17 mouse cellular contexts compared by ENCODE assay signal in the genomic region with DNA sequence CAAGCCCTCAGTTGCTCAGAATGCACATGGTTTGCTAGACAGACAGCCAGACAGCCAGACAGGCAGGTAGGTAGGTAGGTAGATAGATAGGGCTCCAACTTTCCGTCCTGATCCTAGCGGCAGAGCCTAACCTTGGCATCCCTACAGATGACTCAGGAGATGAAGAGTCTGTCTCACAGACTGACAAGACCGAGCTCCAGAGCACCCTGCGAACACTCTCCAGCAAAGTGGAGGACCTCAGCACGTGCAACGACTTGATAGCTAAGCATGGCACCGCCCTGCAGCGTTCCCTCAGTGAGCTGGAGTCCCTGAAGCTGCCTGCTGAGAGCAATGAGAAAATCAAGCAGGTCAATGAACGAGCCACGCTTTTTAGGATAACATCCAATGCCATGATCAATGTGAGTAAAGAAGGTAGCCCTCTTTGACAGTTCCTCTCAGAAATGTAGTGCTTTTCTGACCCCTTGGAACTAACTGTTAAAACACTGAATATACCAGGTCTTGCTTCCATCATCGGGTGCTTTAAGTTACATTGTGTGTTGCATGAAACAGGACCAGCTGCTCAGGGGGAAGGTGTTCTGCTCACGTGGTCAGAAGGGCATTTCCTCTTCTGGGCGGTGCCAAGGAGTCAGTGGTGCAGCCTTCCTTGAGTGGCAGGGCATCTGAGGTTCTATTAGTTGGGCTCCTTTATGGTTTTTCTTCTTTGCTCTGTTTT. TPM values are rescaled to one million over a fixed set of nuclear protein-coding genes. Genes with fewer than 3 reads are reported as not detected.
DNase-seq lines count a peak whose midpoint lies in the region; ATAC-seq and TF ChIP-seq lines count a peak whose summit lies in the region.
"Had no signal": no experiment of that assay in that cellular context is flagged by ENCODE, and none has a peak within 500 bp of the region (broad histone marks: within the 10 kb centered on the region; RNA-seq: fewer than 3 reads in every experiment).

No protein-coding gene starts in this region.

- peaks cover 83% of the 10 kb centered on the region for H3K36me3 ChIP-seq in lung, embryonic 15.5 days
- H3K36me3 ChIP-seq in liver, embryonic 11.5 days (ENCODE audit: control insufficient read depth, insufficient read depth, low read length), result peaks cover 44% of the 10 kb centered on the region
- H3K36me3 ChIP-seq in stomach, embryonic 15.5 days, result peaks cover 42% of the 10 kb centered on the region

- no peak overlapping the region for H3K4me2 ChIP-seq in lung, embryonic 15.5 days
- no peak overlapping the region for H3K4me2 ChIP-seq in liver, embryonic 11.5 days
- no peak overlapping the region for H3K4me2 ChIP-seq in stomach, embryonic 15.5 days
- H3K4me2 ChIP-seq: embryonic facial prominence, embryonic 15.5 days; limb, embryonic 13.5 days; midbrain, embryonic 13.5 days; neural tube, embryonic 13.5 days had no signal

- H3K4me3 ChIP-seq in lung, embryonic 15.5 days, result no peak overlapping the region
- H3K4me3 ChIP-seq in lung, adult 2 months (replicated peaks; ENCODE audit: extremely low read depth, low read depth, low read length), result no peak overlapping the region
- H3K4me3 ChIP-seq in liver, embryonic 11.5 days (ENCODE audit: low read depth, low read length), result no peak overlapping the region
- no peak overlapping the region for H3K4me3 ChIP-seq in stomach, embryonic 15.5 days (replicated peaks)
- H3K4me3 ChIP-seq: embryonic facial prominence, embryonic 15.5 days; hindbrain, embryonic 10.5 days; limb, embryonic 13.5 days; midbrain, embryonic 13.5 days; neural tube, embryonic 13.5 days had no signal

- H3K9ac ChIP-seq in lung, embryonic 15.5 days, result no peak overlapping the region
- H3K9ac ChIP-seq in liver, embryonic 11.5 days (ENCODE audit: low read depth, low read length), result no peak overlapping the region
- H3K9ac ChIP-seq in stomach, embryonic 15.5 days, result no peak overlapping the region
- H3K9ac ChIP-seq: embryonic facial prominence, embryonic 15.5 days; limb, embryonic 13.5 days; midbrain, embryonic 13.5 days; neural tube, embryonic 13.5 days had no signal

- no peak for TF ChIP-seq POLR2A in lung, adult 2 months (IDR thresholded peaks at IDR 0.05; ENCODE audit: borderline replicate concordance, extremely low read depth, low read depth, low read length)

- no peak for DNase-seq in lung, adult 2 months
- DNase-seq in adrenal gland, postnatal 36 days, result peak; percentile 49 to 52
- no peak for DNase-seq in liver, embryonic 11.5 days (ENCODE audit: low spot score)
- DNase-seq in right cerebral cortex, postnatal 36 days (ENCODE audit: low spot score in 2 of 2), result no peak
- no peak for DNase-seq in Muller cell, postnatal 12 days (ENCODE audit: inconsistent ontology term)
- DNase-seq: cerebellum, adult 9-11 months; heart, adult 18-20 months; kidney, adult 18-20 months; thymus, postnatal 36 days had no signal

- TF ChIP-seq CTCF in lung, adult 2 months (IDR thresholded peaks at IDR 0.05; ENCODE audit: insufficient read depth, low read length), result no peak

- 87% methylated on average over 13 of the region's 13 CpGs for WGBS in lung, embryonic 15.5 days
- 67% methylated on average over 13 of the region's 13 CpGs for WGBS in lung, adult 2 months
- 84% methylated on average over 13 of the region's 13 CpGs for WGBS in liver, embryonic 11.5 days
- 85% methylated on average over 13 of the region's 13 CpGs for WGBS in stomach, embryonic 15.5 days

- 0 out of 2 replicates have a peak, but pooled peaks cover 2% of the 10 kb centered on the region for H3K4me1 ChIP-seq in lung, embryonic 15.5 days
- peaks cover 15% of the 10 kb centered on the region for H3K4me1 ChIP-seq in lung, adult 2 months (ENCODE audit: control insufficient read depth, insufficient read depth, low read length)
- peaks cover 5% of the 10 kb centered on the region; the same call in 1 of the 2 replicates for H3K4me1 ChIP-seq in liver, embryonic 11.5 days (replicated peaks; ENCODE audit: control insufficient read depth, insufficient read depth, low read length)
- H3K4me1 ChIP-seq in stomach, embryonic 15.5 days, result no peaks in the 10 kb centered on the region; the same call in 1 of the 2 replicates
- H3K4me1 ChIP-seq: hindbrain, embryonic 10.5 days had no signal

- ATAC-seq in lung, embryonic 15.5 days (ENCODE audit: borderline replicate concordance, extremely low read depth, low FRiP score, low TSS enrichment), result peak; percentile 46; the same call in 1 of the 2 replicates
- ATAC-seq in liver, embryonic 11.5 days (replicated peaks; ENCODE audit: low FRiP score), result peak; percentile 63; the same call in 1 of the 2 replicates
- ATAC-seq in stomach, embryonic 15.5 days (ENCODE audit: insufficient read depth, low FRiP score, low read depth), result peak; percentile 24; the same call in 1 of the 2 replicates
- ATAC-seq: midbrain, embryonic 13.5 days had no signal

- no peaks in the 10 kb centered on the region for H3K9me3 ChIP-seq in lung, embryonic 15.5 days
- no peaks in the 10 kb centered on the region for H3K9me3 ChIP-seq in liver, embryonic 11.5 days (ENCODE audit: control insufficient read depth, low read length)
- no peaks in the 10 kb centered on the region for H3K9me3 ChIP-seq in stomach, embryonic 15.5 days
- H3K9me3 ChIP-seq: embryonic facial prominence, embryonic 15.5 days; hindbrain, embryonic 10.5 days; limb, embryonic 13.5 days; midbrain, embryonic 13.5 days; neural tube, embryonic 13.5 days had no signal

- H3K27me3 ChIP-seq in lung, embryonic 15.5 days, result no peaks in the 10 kb centered on the region
- no peaks in the 10 kb centered on the region for H3K27me3 ChIP-seq in liver, embryonic 11.5 days (replicated peaks; ENCODE audit: control insufficient read depth, insufficient read depth, low read length)
- no peaks in the 10 kb centered on the region for H3K27me3 ChIP-seq in stomach, embryonic 15.5 days (replicated peaks)
- H3K27me3 ChIP-seq: CH12.LX; embryonic facial prominence, embryonic 15.5 days; limb, embryonic 13.5 days; midbrain, embryonic 13.5 days; neural tube, embryonic 13.5 days had no signal

- peak overlapping the region; percentile 33; the same call in 1 of the 2 replicates for H3K27ac ChIP-seq in lung, embryonic 15.5 days
- H3K27ac ChIP-seq in liver, embryonic 11.5 days (ENCODE audit: low read depth, low read length), result no peak overlapping the region
- H3K27ac ChIP-seq in stomach, embryonic 15.5 days, result 0 out of 2 replicates have a peak overlapping the region, but pooled peaks have one; percentile 40
- H3K27ac ChIP-seq: embryonic facial prominence, embryonic 15.5 days; hindbrain, embryonic 10.5 days; limb, embryonic 13.5 days; midbrain, embryonic 13.5 days; neural tube, embryonic 13.5 days had no signal

RNA-seq across cellular contexts. Expression of a gene that starts 7.9 kb away (rescaled TPM):
- polyA plus RNA-seq in lung, embryonic 15.5 days (2015; fragmentation: Nextera tagmentation; extraction: Ambion mirVana), result 3.6 and 3.9 TPM in 2 replicates
- polyA plus RNA-seq in lung, adult 2 months (2012; rRNA removed), result 14.0 and 23.4 TPM in 2 replicates
- 100 to 1,000 TPM in 1 of 2 experiments, 10 to 100 TPM in 1; 81.5 to 117 TPM for total RNA-seq in adrenal gland, postnatal 36 days (2021)
- polyA plus RNA-seq in liver, embryonic 11.5 days (2014; fragmentation: Nextera tagmentation; extraction: Ambion mirVana), result 5.2 and 6.8 TPM in 2 replicates
- polyA plus RNA-seq in stomach, embryonic 15.5 days (2015; fragmentation: Nextera tagmentation; extraction: Ambion mirVana), result 4.9 and 5.0 TPM in 2 replicates

Comparison
In these comparisons a context has a peak if more than half of its experiments do, and no peak if none do; other contexts are left out.
1. DNase-seq: peak in adrenal gland, postnatal 36 days (2 of 2); none in lung, adult 2 months (single experiment), liver, embryonic 11.5 days (single experiment), right cerebral cortex, postnatal 36 days (0 of 2) and Muller cell, postnatal 12 days (single experiment).
2. Peak in every context shown above with its lines, with median percentiles within 50 percentile points of each other: ATAC-seq.